19 mouse cellular contexts compared by ENCODE assay signal in the genomic region with DNA sequence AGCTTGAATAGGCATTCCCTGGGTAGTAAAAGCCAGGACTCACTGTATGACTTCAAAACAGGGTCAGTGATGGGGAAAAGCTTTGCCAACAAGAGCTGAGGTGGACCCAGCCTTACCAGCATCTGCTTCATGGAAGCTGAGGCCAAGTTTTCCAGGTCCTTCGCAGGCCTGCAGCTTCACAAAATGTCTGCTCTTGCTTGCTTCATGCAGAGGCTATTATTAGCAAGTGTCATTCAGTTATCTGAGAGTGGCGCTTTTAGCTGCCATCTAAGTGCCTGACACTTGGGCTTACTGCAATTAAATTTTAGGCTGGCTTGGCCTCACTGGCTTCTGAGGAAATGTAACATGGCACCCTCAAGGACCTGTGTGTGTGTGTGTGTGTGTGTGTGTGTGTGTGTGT. TPM values are rescaled to one million over a fixed set of nuclear protein-coding genes. Genes with fewer than 3 reads are reported as not detected.
DNase-seq lines count a peak whose midpoint lies in the region; ATAC-seq lines count a peak whose summit lies in the region.
"Had no signal": no experiment of that assay in that cellular context is flagged by ENCODE, and none has a peak within 500 bp of the region (broad histone marks: within the 10 kb centered on the region; RNA-seq: fewer than 3 reads in every experiment).

No protein-coding gene starts in this region.

- H3K36me3 ChIP-seq in heart, embryonic 10.5 days = no peaks in the 10 kb centered on the region
- peaks cover 56% of the 10 kb centered on the region for H3K36me3 ChIP-seq in liver, embryonic 13.5 days
- H3K36me3 ChIP-seq in forebrain, embryonic 15.5 days = no peaks in the 10 kb centered on the region
- H3K36me3 ChIP-seq: intestine, embryonic 15.5 days; limb, embryonic 15.5 days had no signal

- DNase-seq in heart, embryonic 10.5 days (ENCODE audit: low spot score) = no peak
- DNase-seq in heart, postnatal 36 days = no peak
- DNase-seq in liver, embryonic 13.5 days = no peak
- no peak for DNase-seq in liver
- DNase-seq in heart, postnatal 10 days = peak; percentile 17 to 31
- DNase-seq: cerebellum, postnatal 14 days; spleen, adult 18-20 months; thymus, postnatal 25 days had no signal

- H3K27me3 ChIP-seq in heart, embryonic 10.5 days (ENCODE audit: insufficient read depth, poor library complexity, severe bottlenecking) = no peaks in the 10 kb centered on the region
- no peaks in the 10 kb centered on the region for H3K27me3 ChIP-seq in liver, embryonic 13.5 days
- no peaks in the 10 kb centered on the region for H3K27me3 ChIP-seq in forebrain, embryonic 15.5 days
- H3K27me3 ChIP-seq: intestine, embryonic 15.5 days; limb, embryonic 15.5 days had no signal

- no peak for ATAC-seq in liver, embryonic 13.5 days (ENCODE audit: low read depth)
- peak; percentile 36; the same call in 1 of the 2 replicates for ATAC-seq in forebrain, embryonic 15.5 days (replicated peaks)
- ATAC-seq in activated CD4-positive, CD25-positive, alpha-beta regulatory T cell, adult 4 months = no peak
- ATAC-seq: intestine, embryonic 15.5 days had no signal

- H3K27ac ChIP-seq in heart, embryonic 10.5 days = peak overlapping the region; percentile 77
- peak overlapping the region; percentile 59 for H3K27ac ChIP-seq in liver, embryonic 13.5 days
- peak overlapping the region; percentile 46 for H3K27ac ChIP-seq in forebrain, embryonic 15.5 days (replicated peaks)
- H3K27ac ChIP-seq: intestine, embryonic 15.5 days; kidney, postnatal 0 days; limb, embryonic 15.5 days had no signal

- 40% methylated on average over 2 of the region's 2 CpGs for WGBS in heart, embryonic 10.5 days
- whole genome bisulfite sequencing in liver, embryonic 13.5 days (ENCODE audit: insufficient replicate concordance) = 68% methylated on average over 2 of the region's 2 CpGs
- 32% methylated on average over 2 of the region's 2 CpGs for WGBS in forebrain, embryonic 15.5 days

- H3K9ac ChIP-seq in liver, embryonic 13.5 days = no peak overlapping the region; the same call in 1 of the 2 replicates
- H3K9ac ChIP-seq in forebrain, embryonic 15.5 days (replicated peaks) = no peak overlapping the region
- H3K9ac ChIP-seq: intestine, embryonic 15.5 days; limb, embryonic 15.5 days had no signal

- no peak overlapping the region for H3K4me2 ChIP-seq in liver, embryonic 13.5 days
- no peak overlapping the region for H3K4me2 ChIP-seq in forebrain, embryonic 15.5 days (replicated peaks)
- H3K4me2 ChIP-seq: intestine, embryonic 15.5 days; limb, embryonic 15.5 days had no signal

- no peaks in the 10 kb centered on the region for H3K9me3 ChIP-seq in heart, embryonic 10.5 days
- no peaks in the 10 kb centered on the region for H3K9me3 ChIP-seq in liver, embryonic 13.5 days (replicated peaks)
- H3K9me3 ChIP-seq in forebrain, embryonic 15.5 days = no peaks in the 10 kb centered on the region
- H3K9me3 ChIP-seq: intestine, embryonic 15.5 days; limb, embryonic 15.5 days had no signal

- intact Hi-C loops in heart, postnatal 36 days (cut with DNase I) = no loop called here
- intact Hi-C loops in heart, postnatal 10 days (cut with DNase I) = no loop called here

- peaks cover 51% of the 10 kb centered on the region for H3K4me1 ChIP-seq in heart, embryonic 10.5 days
- peaks cover 78% of the 10 kb centered on the region for H3K4me1 ChIP-seq in liver, embryonic 13.5 days (replicated peaks)
- peaks cover 75% of the 10 kb centered on the region for H3K4me1 ChIP-seq in forebrain, embryonic 15.5 days
- H3K4me1 ChIP-seq: intestine, embryonic 15.5 days had no signal

- no peak overlapping the region for H3K4me3 ChIP-seq in heart, embryonic 10.5 days
- no peak overlapping the region for H3K4me3 ChIP-seq in liver, embryonic 13.5 days (replicated peaks)
- no peak overlapping the region for H3K4me3 ChIP-seq in forebrain, embryonic 15.5 days
- H3K4me3 ChIP-seq: intestine, embryonic 15.5 days; limb, embryonic 15.5 days had no signal

RNA-seq across cellular contexts. Expression of a gene that starts 32.3 kb away (rescaled TPM):
- 13.5 and 23.5 TPM in 2 replicates for polyA plus RNA-seq in heart, embryonic 10.5 days (2016; fragmentation: Nextera tagmentation; extraction: Ambion mirVana)
- 1 to 10 TPM; 4.5 to 5.0 TPM for total RNA-seq in heart, postnatal 36 days (2021)
- polyA plus RNA-seq in liver, embryonic 13.5 days (2015; fragmentation: Nextera tagmentation; extraction: Ambion mirVana) = 37.9 and 45.0 TPM in 2 replicates
- polyA plus RNA-seq in forebrain, embryonic 15.5 days (2015; fragmentation: Nextera tagmentation; extraction: Ambion mirVana) = 204 and 215 TPM in 2 replicates
- 1 to 10 TPM; 4.4 to 7.4 TPM for total RNA-seq in heart, postnatal 10 days (2021)
- under 1 TPM; 0.37 to 0.96 TPM for polyA plus RNA-seq in activated CD4-positive, CD25-positive, alpha-beta regulatory T cell, adult 4 months (2017; shearing (Covaris generic))
- polyA plus RNA-seq: C2C12 had no signal

RNA-seq across cellular contexts. Expression of a gene that starts 35.3 kb away (rescaled TPM):
- polyA plus RNA-seq in heart, embryonic 10.5 days (2016; fragmentation: Nextera tagmentation; extraction: Ambion mirVana) = not detected in 2 replicates
- total RNA-seq in heart, postnatal 36 days (2021) = not detected
- not detected in 2 replicates for polyA plus RNA-seq in liver, embryonic 13.5 days (2015; fragmentation: Nextera tagmentation; extraction: Ambion mirVana)
- 0.26 TPM in 1 of 2 replicates, not detected in the other for polyA plus RNA-seq in forebrain, embryonic 15.5 days (2015; fragmentation: Nextera tagmentation; extraction: Ambion mirVana)
- total RNA-seq in heart, postnatal 10 days (2021) = not detected
- polyA plus RNA-seq in activated CD4-positive, CD25-positive, alpha-beta regulatory T cell, adult 4 months (2017; shearing (Covaris generic)) = not detected
- total RNA-seq: megakaryocyte, adult 5-6 weeks; neutrophil, adult 5-6 weeks had no signal
- polyA plus RNA-seq: C2C12; gonadal fat pad, adult 2 months; intestine, embryonic 15.5 days; kidney, postnatal 0 days; lung, embryonic 16.5 days; stomach, embryonic 16.5 days had no signal

Comparison
In these comparisons a context has a peak if more than half of its experiments do, and no peak if none do; other contexts are left out.
1. DNase-seq: peak in heart, postnatal 10 days (2 of 2); none in heart, embryonic 10.5 days (single experiment), heart, postnatal 36 days (0 of 2), liver, embryonic 13.5 days (single experiment) and liver (single experiment).
2. Peak in every context shown above with its lines, with median percentiles within 50 percentile points of each other: H3K27ac ChIP-seq.